Mouse (Mus musculus): ENCODE data around the gene Tmprss11f.
"Not testable (repeated sequence)": the region's sequence is repeated elsewhere in the genome, so short reads cannot be mapped to it uniquely, and the experiment has no call there.

Tmprss11f gene

GRCm38 (mm10) chr5:86632324-86632723 is at the start of gene Tmprss11f:
Tmprss11f (minus strand) TSS chr5:86632424.
- no peak for DNase-seq (ENCODE audit: low spot score in 2 of 2)

- DNase-seq (ENCODE audit: low spot score in 2 of 2) = no peak
Measured at GRCm38 (mm10) chr5:86676262-86676661, 44.0 kb upstream of the Tmprss11f start, which contains the start of gene Tmprss11b. Tmprss11b (minus strand) TSS chr5:86676362.

- not testable (repeated sequence) for DNase-seq (ENCODE audit: low spot score in 2 of 2)
Measured at GRCm38 (mm10) chr5:86649185-86649584, 17.0 kb upstream of the Tmprss11f start.

- DNase-seq (ENCODE audit: low spot score in 2 of 2) = no peak
Measured at GRCm38 (mm10) chr5:86640795-86641194, 8.6 kb upstream of the Tmprss11f start.

- DNase-seq (ENCODE audit: low spot score in 2 of 2) = no peak
Measured at GRCm38 (mm10) chr5:86630700-86631099, 1.5 kb downstream of the Tmprss11f start.

GRCm38 (mm10) chr5:86621778-86622177 is 10.4 kb downstream of the Tmprss11f start:
- DNase-seq (ENCODE audit: low spot score in 2 of 2) = no peak

- no peak for DNase-seq (ENCODE audit: low spot score in 2 of 2)
Measured at GRCm38 (mm10) chr5:86585896-86586295, 46.3 kb downstream of the Tmprss11f start.

- DNase-seq (ENCODE audit: low spot score in 2 of 2) = no peak
Measured at GRCm38 (mm10) chr5:86582618-86583017, 49.6 kb downstream of the Tmprss11f start.

GRCm38 (mm10) chr5:86581998-86582397 is 50.2 kb downstream of the Tmprss11f start:
- no peak for DNase-seq (ENCODE audit: low spot score in 2 of 2)

- not testable (repeated sequence) for DNase-seq (ENCODE audit: low spot score in 2 of 2)
Measured at GRCm38 (mm10) chr5:86578761-86579160, 53.5 kb downstream of the Tmprss11f start.

- DNase-seq (ENCODE audit: low spot score in 2 of 2) = no peak
Measured at GRCm38 (mm10) chr5:86546693-86547092, 85.5 kb downstream of the Tmprss11f start.

- DNase-seq (ENCODE audit: low spot score in 2 of 2) = no peak
Measured at GRCm38 (mm10) chr5:86540601-86541000, 91.6 kb downstream of the Tmprss11f start.

GRCm38 (mm10) chr5:86528725-86529124 is 103.5 kb downstream of the Tmprss11f start:
- no peak for DNase-seq (ENCODE audit: low spot score in 2 of 2)

GRCm38 (mm10) chr5:86518500-86518899 is 113.7 kb downstream of the Tmprss11f start, which contains the start of gene Tmprss11g:
Tmprss11g (minus strand) TSS chr5:86518600.
- DNase-seq (ENCODE audit: low spot score in 2 of 2) = no peak

- no peak for DNase-seq (ENCODE audit: low spot score in 2 of 2)
Measured at GRCm38 (mm10) chr5:86511538-86511937, 120.7 kb downstream of the Tmprss11f start.

- DNase-seq (ENCODE audit: low spot score in 2 of 2) = no peak
Measured at GRCm38 (mm10) chr5:86493453-86493852, 138.8 kb downstream of the Tmprss11f start.

- DNase-seq (ENCODE audit: low spot score in 2 of 2) = no peak
Measured at GRCm38 (mm10) chr5:86482562-86482961, 149.7 kb downstream of the Tmprss11f start.

- DNase-seq (ENCODE audit: low spot score in 2 of 2) = no peak
Measured at GRCm38 (mm10) chr5:86482031-86482430, 150.2 kb downstream of the Tmprss11f start.

GRCm38 (mm10) chr5:86473859-86474258 is 158.4 kb downstream of the Tmprss11f start:
- no peak for DNase-seq (ENCODE audit: low spot score in 2 of 2)
